In genomic region chr3:88152056-88152455, GRCm38 (mm10) we compare ENCODE assay signal across 9 mouse cellular contexts. TPM values are rescaled to one million over a fixed set of nuclear protein-coding genes. Genes with fewer than 3 reads are reported as not detected.
DNase-seq lines count a peak whose midpoint lies in the region; ATAC-seq lines count a peak whose summit lies in the region.
"Had no signal": no experiment of that assay in that cellular context is flagged by ENCODE, and none has a peak within 500 bp of the region (broad histone marks: within the 10 kb centered on the region; RNA-seq: fewer than 3 reads in every experiment).

No protein-coding gene starts in this region.

- peaks cover 85% of the 10 kb centered on the region for H3K4me1 ChIP-seq in heart, embryonic 15.5 days (replicated peaks)
- H3K4me1 ChIP-seq in forebrain, embryonic 13.5 days, result peaks cover 65% of the 10 kb centered on the region
- peaks cover 45% of the 10 kb centered on the region for H3K4me1 ChIP-seq in kidney, embryonic 16.5 days (ENCODE audit: insufficient read depth, low read length)

- H3K27me3 ChIP-seq in heart, embryonic 15.5 days, result no peaks in the 10 kb centered on the region
- no peaks in the 10 kb centered on the region for H3K27me3 ChIP-seq in forebrain, embryonic 13.5 days
- no peaks in the 10 kb centered on the region for H3K27me3 ChIP-seq in kidney, embryonic 16.5 days (ENCODE audit: insufficient read depth, low read length)

- no peak overlapping the region for H3K4me2 ChIP-seq in heart, embryonic 15.5 days
- peak overlapping the region; percentile 48 for H3K4me2 ChIP-seq in forebrain, embryonic 13.5 days
- H3K4me2 ChIP-seq in kidney, embryonic 16.5 days (replicated peaks; ENCODE audit: low read depth, low read length), result no peak overlapping the region
- H3K4me2 ChIP-seq: lung, embryonic 14.5 days had no signal

- peaks cover 14% of the 10 kb centered on the region for H3K36me3 ChIP-seq in heart, embryonic 15.5 days
- H3K36me3 ChIP-seq in forebrain, embryonic 13.5 days (ENCODE audit: poor library complexity, severe bottlenecking), result peaks cover 16% of the 10 kb centered on the region
- H3K36me3 ChIP-seq in kidney, embryonic 16.5 days (ENCODE audit: insufficient read depth, low read length), result peaks cover 13% of the 10 kb centered on the region

- ATAC-seq in heart, embryonic 15.5 days (replicated peaks; ENCODE audit: insufficient number of reproducible peaks, insufficient read depth, low FRiP score, low read depth), result no peak
- ATAC-seq in forebrain, embryonic 13.5 days, result peak; percentile 89
- ATAC-seq in kidney, embryonic 16.5 days (ENCODE audit: low FRiP score, low TSS enrichment), result no peak

- no peaks in the 10 kb centered on the region for H3K9me3 ChIP-seq in heart, embryonic 15.5 days (replicated peaks)
- no peaks in the 10 kb centered on the region for H3K9me3 ChIP-seq in forebrain, embryonic 13.5 days (replicated peaks)
- H3K9me3 ChIP-seq in kidney, embryonic 16.5 days (ENCODE audit: low read length), result no peaks in the 10 kb centered on the region

- 73% methylated on average over 3 of the region's 3 CpGs for WGBS in heart, embryonic 15.5 days
- 16% methylated on average over 3 of the region's 3 CpGs for WGBS in forebrain, embryonic 13.5 days
- 80% methylated on average over 3 of the region's 3 CpGs for WGBS in kidney, embryonic 16.5 days

- intact Hi-C loops in heart, postnatal 10 days (cut with DNase I), result no loop called here

- H3K9ac ChIP-seq in heart, embryonic 15.5 days, result no peak overlapping the region
- peak overlapping the region; percentile 54 for H3K9ac ChIP-seq in forebrain, embryonic 13.5 days
- no peak overlapping the region for H3K9ac ChIP-seq in kidney, embryonic 16.5 days (replicated peaks; ENCODE audit: low read length)
- H3K9ac ChIP-seq: lung, embryonic 14.5 days had no signal

- peak overlapping the region; percentile 100 for H3K27ac ChIP-seq in heart, embryonic 15.5 days
- H3K27ac ChIP-seq in forebrain, embryonic 13.5 days, result peak overlapping the region; percentile 94
- H3K27ac ChIP-seq in kidney, embryonic 16.5 days (ENCODE audit: low read length), result no peak overlapping the region

- no peak for DNase-seq in heart, postnatal 10 days
- peak; percentile 69 to 83 for DNase-seq in layer of hippocampus, postnatal 14 days (ENCODE audit: low spot score in 2 of 2)
- DNase-seq in neural tube, embryonic 10.5 days (ENCODE audit: extremely low spot score, low spot score), result peak; percentile 38
- DNase-seq in urinary bladder, postnatal 36 days (ENCODE audit: low spot score in 2 of 2), result no peak
- DNase-seq in kidney, adult 18-20 months, result no peak
- DNase-seq: lung, embryonic 14.5 days had no signal

- no peak overlapping the region for H3K4me3 ChIP-seq in heart, embryonic 15.5 days
- H3K4me3 ChIP-seq in forebrain, embryonic 13.5 days, result no peak overlapping the region
- no peak overlapping the region for H3K4me3 ChIP-seq in kidney, embryonic 16.5 days (ENCODE audit: low read length)

RNA-seq across cellular contexts. Expression of gene Mef2d, which starts 9.9 kb away (rescaled TPM):
- 35.4 and 43.2 TPM in 2 replicates for polyA plus RNA-seq in heart, embryonic 15.5 days (2015; fragmentation: Nextera tagmentation; extraction: Ambion mirVana)
- total RNA-seq in heart, postnatal 10 days (2021), result 100 to 1,000 TPM; 121 to 133 TPM
- polyA plus RNA-seq in forebrain, embryonic 13.5 days (2015; fragmentation: Nextera tagmentation; extraction: Ambion mirVana), result 15.0 and 16.5 TPM in 2 replicates
- total RNA-seq in layer of hippocampus, postnatal 14 days (2021), result 100 to 1,000 TPM; 146 to 156 TPM
- polyA plus RNA-seq in kidney, embryonic 16.5 days (2015; fragmentation: Nextera tagmentation; extraction: Ambion mirVana), result 16.9 and 20.2 TPM in 2 replicates

Comparison
In these comparisons a context has a peak if more than half of its experiments do, and no peak if none do; other contexts are left out.
1. DNase-seq: peak in layer of hippocampus, postnatal 14 days (2 of 2) and neural tube, embryonic 10.5 days (single experiment); none in heart, postnatal 10 days (0 of 2), urinary bladder, postnatal 36 days (0 of 2) and kidney, adult 18-20 months (single experiment).